Mouse (Mus musculus) cerebellum, adult 2 months (tissue): ENCODE measurements around the gene Ston1.

Experiments
- CTCF ChIP-seq: fragments of 200-500 bp; IDR thresholded peaks from 2 replicates; pipeline ENCODE4 v1.5.1; 2011; ENCODE audit warnings: low read depth, mild to moderate bottlenecking, control low read depth, low read length, moderate library complexity, borderline replicate concordance; ENCODE audit not compliant: insufficient read depth
- POLR2A ChIP-seq: fragments of 200-500 bp; IDR thresholded peaks from 2 replicates; pipeline ENCODE4 v1.6.1; 2011; ENCODE audit warnings: low read length, control low read depth, borderline replicate concordance; ENCODE audit not compliant: insufficient read depth

- no peak for TF ChIP-seq CTCF
- no peak for TF ChIP-seq POLR2A
Observed at GRCm38 (mm10) chr17:88627150-88627549, 29.7 kb downstream of the Ston1 start.
